Mouse (Mus musculus) intestine, embryonic 14.5 days (tissue): ENCODE results near the gene Hacl1. TPM values are rescaled to one million over a fixed set of nuclear protein-coding genes. Genes with fewer than 3 reads are reported as not detected.
"Not testable (repeated sequence)": the region's sequence is repeated elsewhere in the genome, so short reads cannot be mapped to it uniquely, and the experiment has no call there.

ENCODE experiments used
- ATAC-seq: fragments of 200-750 bp; cut with Nextera tagmentation; replicated peaks from 2 replicates; pipeline ENCODE4 v1.8.0; 2017; ENCODE audit warnings: low read depth, moderate number of reproducible peaks, moderate TSS enrichment, moderate library complexity; ENCODE audit not compliant: low FRiP score, low TSS enrichment
- DNase-seq: peaks from one replicate; pipeline ENCODE4 v3.0.0-alpha.2; 2018; ENCODE audit warnings: low spot score
- H3K27ac ChIP-seq: fragments of 300-500 bp; sonication (generic); 2 replicates; pipeline ENCODE4 v1.5.1; 2014; ENCODE audit warnings: low read depth, mild to moderate bottlenecking, control low read depth
- H3K27me3 ChIP-seq: fragments of 300-500 bp; sonication (generic); replicated peaks from 2 replicates; pipeline ENCODE4 v1.6.1; 2014; ENCODE audit warnings: low read length, control low read depth; ENCODE audit not compliant: control insufficient read depth, insufficient read depth
- H3K36me3 ChIP-seq: fragments of 300-500 bp; sonication (generic); 2 replicates; pipeline ENCODE4 v1.6.1; 2014; ENCODE audit warnings: low read length, control low read depth; ENCODE audit not compliant: control insufficient read depth, insufficient read depth
- H3K4me1 ChIP-seq: fragments of 300-500 bp; sonication (generic); replicated peaks from 2 replicates; pipeline ENCODE4 v1.6.1; 2014; ENCODE audit warnings: low read length, control low read depth, mixed read lengths; ENCODE audit not compliant: control insufficient read depth, insufficient read depth
- H3K4me2 ChIP-seq: fragments of 300-500 bp; sonication (generic); 2 replicates; pipeline ENCODE4 v1.6.1; 2014; ENCODE audit warnings: low read length
- H3K4me3 ChIP-seq: fragments of 300-500 bp; sonication (generic); 2 replicates; pipeline ENCODE4 v1.5.1; 2014; ENCODE audit warnings: low read depth, low read length, control low read depth, mixed read lengths
- H3K9ac ChIP-seq: fragments of 300-500 bp; sonication (generic); 2 replicates; pipeline ENCODE4 v1.6.1; 2014; ENCODE audit warnings: mild to moderate bottlenecking, low read length
- H3K9me3 ChIP-seq: fragments of 300-500 bp; sonication (generic); 2 replicates; pipeline ENCODE4 v1.6.1; 2016; ENCODE audit warnings: low read length, control low read depth; ENCODE audit not compliant: control insufficient read depth
- WGBS: fragments of 180-500 bp; shearing (Covaris S2); extraction: QIAGEN DNeasy Blood & Tissue Kit; methylation state at CpG from one replicate; pipeline ENCODE4 v1.1.7; 2014; 5-methylcytosine and 5-hydroxymethylcytosine counted together
- polyA plus RNA-seq: library from polyadenylated mRNA; unstranded; fragments of >200 nt; fragmentation: Nextera tagmentation; extraction: Ambion mirVana; gene quantifications from 2 replicates; pipeline ENCODE4 v1.2.1, GENCODE M21; 2014

Gene Hacl1
- polyA plus RNA-seq, 1 experiment from 2014 or later, result 10.4 TPM

DNA sequence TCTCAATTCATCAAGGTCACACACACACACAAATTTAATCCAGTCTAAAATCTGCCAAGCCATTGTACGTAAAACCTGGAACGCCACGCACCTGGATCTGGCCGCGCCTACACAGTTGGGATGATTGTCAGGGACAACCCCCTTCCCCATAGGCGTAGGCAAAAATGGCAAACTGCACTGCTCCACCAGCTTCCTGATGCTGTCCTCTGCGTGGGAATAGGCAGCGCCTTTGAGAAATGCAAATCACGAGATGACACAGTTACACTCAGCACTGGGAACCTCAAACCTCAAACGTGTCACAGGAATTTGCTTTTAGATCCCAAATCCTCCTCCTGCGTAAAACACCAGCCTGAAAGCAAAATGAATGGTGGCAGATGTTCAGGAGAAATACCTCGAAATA lies 18.3 kb downstream of the Hacl1 start:
- Histone ChIP-seq H3K4me3 (no peak overlapping the region), H3K9me3 (no peaks in the 10 kb centered on the region), H3K27ac (no peak overlapping the region), H3K4me2 (no peak overlapping the region), H3K36me3 (no peaks in the 10 kb centered on the region), H3K4me1 (no peaks in the 10 kb centered on the region), H3K27me3 (no peaks in the 10 kb centered on the region), H3K9ac (no peak overlapping the region)
- WGBS, result 82% methylated on average over 12 of the region's 12 CpGs
- ATAC-seq, result no peak
- DNase-seq, result no peak

- Histone ChIP-seq H3K4me2 (no peak overlapping the region), H3K9me3 (no peaks in the 10 kb centered on the region), H3K4me1 (no peaks in the 10 kb centered on the region), H3K27ac (no peak overlapping the region), H3K27me3 (no peaks in the 10 kb centered on the region), H3K36me3 (no peaks in the 10 kb centered on the region), H3K4me3 (no peak overlapping the region), H3K9ac (no peak overlapping the region)
- 76% methylated on average over 9 of the region's 9 CpGs for WGBS
- ATAC-seq (no peak), DNase-seq (no peak)
These were observed 20.4 kb downstream of the Hacl1 start for GRCm38 (mm10) chr14:31620591-31621223.

DNA sequence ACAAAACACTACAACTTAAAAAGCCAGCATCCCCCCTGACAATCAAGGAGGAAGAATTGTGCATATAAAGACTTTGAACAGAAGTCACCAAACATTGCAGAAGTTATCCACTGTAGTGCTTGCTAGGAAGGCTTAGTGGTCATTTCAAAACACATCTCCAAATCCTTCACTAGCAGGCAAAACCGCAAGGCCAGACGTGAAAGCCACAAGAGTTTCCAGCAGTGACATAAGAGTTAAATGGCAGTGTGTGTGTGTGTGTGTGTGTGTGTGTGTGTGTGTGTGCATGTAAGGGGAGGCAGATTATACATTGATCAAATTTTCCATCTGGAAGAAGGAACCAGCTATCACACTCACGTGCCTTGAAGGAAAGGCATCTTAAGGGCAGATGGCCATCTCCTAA lies 23.1 kb downstream of the Hacl1 start:
- Histone ChIP-seq H3K27me3 (no peaks in the 10 kb centered on the region), H3K9ac (no peak overlapping the region), H3K9me3 (no peaks in the 10 kb centered on the region), H3K4me1 (no peaks in the 10 kb centered on the region), H3K4me3 (no peak overlapping the region), H3K4me2 (no peak overlapping the region), H3K36me3 (no peaks in the 10 kb centered on the region), H3K27ac (no peak overlapping the region)
- DNase-seq, result no peak
- ATAC-seq, result no peak
- 69% methylated on average over 3 of the region's 3 CpGs for WGBS

GRCm38 (mm10) chr14:31617204-31617603 lies 23.9 kb downstream of the Hacl1 start:
- 80% methylated on average over 9 of the region's 9 CpGs for WGBS
- no peak overlapping the region for H3K27ac ChIP-seq
- no peak overlapping the region for H3K4me2 ChIP-seq
- no peak overlapping the region for H3K4me3 ChIP-seq
- H3K36me3 ChIP-seq, result no peaks in the 10 kb centered on the region; the same call in 1 of the 2 replicates
- no peaks in the 10 kb centered on the region for H3K4me1 ChIP-seq
- ATAC-seq (no peak), DNase-seq (no peak)
- H3K9me3 ChIP-seq, result no peaks in the 10 kb centered on the region
- H3K9ac ChIP-seq, result no peak overlapping the region
- no peaks in the 10 kb centered on the region for H3K27me3 ChIP-seq

GRCm38 (mm10) chr14:31613671-31614070 lies 27.4 kb downstream of the Hacl1 start:
- Histone ChIP-seq H3K9me3 (no peaks in the 10 kb centered on the region), H3K27me3 (no peaks in the 10 kb centered on the region), H3K4me1 (no peaks in the 10 kb centered on the region), H3K27ac (no peak overlapping the region), H3K36me3 (no peaks in the 10 kb centered on the region; the same call in 1 of the 2 replicates), H3K4me2 (no peak overlapping the region), H3K9ac (no peak overlapping the region), H3K4me3 (no peak overlapping the region)
- no peak for DNase-seq
- no peak for ATAC-seq
- 85% methylated on average over 5 of the region's 5 CpGs for WGBS

DNA sequence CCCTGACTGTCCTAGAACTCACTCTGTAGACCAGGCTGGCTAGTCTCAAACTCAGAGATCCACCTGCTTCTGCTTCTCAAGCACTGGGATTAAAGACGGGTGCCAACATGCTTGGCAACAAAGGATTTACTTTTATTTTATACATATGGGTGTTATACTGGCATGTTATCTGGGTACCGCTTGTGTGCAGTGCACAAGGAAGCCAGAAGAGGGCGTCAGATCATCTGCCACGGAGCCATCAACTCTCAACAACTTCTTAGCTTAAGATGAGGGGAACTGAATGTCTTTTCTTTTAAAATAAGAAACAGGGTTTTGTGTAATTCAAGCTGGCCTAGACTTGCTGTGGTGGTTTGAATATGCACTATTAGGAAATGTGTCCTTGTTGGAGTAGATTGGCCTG lies 29.1 kb downstream of the Hacl1 start:
- H3K9me3 ChIP-seq, result no peaks in the 10 kb centered on the region
- no peak for DNase-seq

GRCm38 (mm10) chr14:31605514-31605913 lies 35.6 kb downstream of the Hacl1 start:
- H3K4me1 ChIP-seq, result no peaks in the 10 kb centered on the region
- H3K36me3 ChIP-seq, result no peaks in the 10 kb centered on the region
- H3K9ac ChIP-seq, result no peak overlapping the region
- 43% methylated on average over 6 of the region's 6 CpGs for WGBS
- DNase-seq (no peak), ATAC-seq (no peak)
- no peak overlapping the region for H3K4me3 ChIP-seq
- no peak overlapping the region for H3K27ac ChIP-seq
- no peak overlapping the region for H3K4me2 ChIP-seq
- H3K9me3 ChIP-seq, result no peaks in the 10 kb centered on the region
- no peaks in the 10 kb centered on the region for H3K27me3 ChIP-seq

More for the DNA sequence above, 29.1 kb downstream of the Hacl1 start:
- Histone ChIP-seq H3K4me1 (no peaks in the 10 kb centered on the region), H3K27ac (no peak overlapping the region), H3K27me3 (no peaks in the 10 kb centered on the region), H3K9ac (no peak overlapping the region), H3K36me3 (no peaks in the 10 kb centered on the region; the same call in 1 of the 2 replicates), H3K4me3 (no peak overlapping the region), H3K4me2 (no peak overlapping the region)
- WGBS, result 63% methylated on average over 4 of the region's 4 CpGs
- no peak for ATAC-seq

DNA sequence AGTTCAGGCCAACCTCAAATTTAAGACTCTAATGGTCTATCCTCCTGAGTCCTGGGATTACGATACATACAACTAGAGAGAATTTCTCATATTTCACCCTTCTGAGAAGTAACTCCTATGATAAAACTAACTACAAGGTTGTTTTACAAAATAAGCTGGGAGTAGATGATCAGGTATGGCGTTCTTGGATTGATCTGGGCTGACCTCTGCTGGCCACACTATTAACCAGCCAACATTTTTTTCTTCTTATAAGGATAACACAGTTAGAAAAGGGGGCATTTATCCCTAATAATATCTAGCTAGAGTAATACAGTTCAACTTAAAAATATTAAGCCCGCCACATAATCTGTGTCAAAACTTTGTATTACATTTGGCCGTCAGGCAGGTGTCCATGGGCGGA lies 36.2 kb downstream of the Hacl1 start:
- no peaks in the 10 kb centered on the region for H3K36me3 ChIP-seq
- no peak overlapping the region for H3K4me3 ChIP-seq
- 70% methylated on average over 5 of the region's 5 CpGs for WGBS
- no peak overlapping the region for H3K4me2 ChIP-seq
- H3K27me3 ChIP-seq, result no peaks in the 10 kb centered on the region
- H3K4me1 ChIP-seq, result no peaks in the 10 kb centered on the region
- no peak for DNase-seq
- no peak for ATAC-seq
- H3K9ac ChIP-seq, result no peak overlapping the region
- no peaks in the 10 kb centered on the region for H3K9me3 ChIP-seq
- H3K27ac ChIP-seq, result no peak overlapping the region

GRCm38 (mm10) chr14:31602616-31602979 lies 38.5 kb downstream of the Hacl1 start:
- not testable (repeated sequence) for H3K27ac ChIP-seq, DNase-seq, H3K4me1 ChIP-seq, H3K4me2 ChIP-seq, H3K4me3 ChIP-seq, H3K36me3 ChIP-seq, H3K9me3 ChIP-seq, ATAC-seq, H3K9ac ChIP-seq, H3K27me3 ChIP-seq
- whole genome bisulfite sequencing, result 84% methylated on average over 6 of the region's 6 CpGs
